In genomic region chr13:62571099-62571498, GRCm38 (mm10) we compare ENCODE assay signal across 9 mouse cellular contexts. TPM values are rescaled to one million over a fixed set of nuclear protein-coding genes. Genes with fewer than 3 reads are reported as not detected.
DNase-seq lines count a peak whose midpoint lies in the region; ATAC-seq and TF ChIP-seq lines count a peak whose summit lies in the region.
"Not testable (repeated sequence)": the region's sequence is repeated elsewhere in the genome, so short reads cannot be mapped to it uniquely, and the experiment has no call there.
"Had no signal": no experiment of that assay in that cellular context is flagged by ENCODE, and none has a peak within 500 bp of the region (broad histone marks: within the 10 kb centered on the region; RNA-seq: fewer than 3 reads in every experiment).

Gene Zfp934, minus strand, starts transcription at chr13:62571199.

- H3K36me3 ChIP-seq in CH12.LX (replicated peaks in 1 of 2; ENCODE audit: control insufficient read depth in 1 of 2, insufficient read depth in 1 of 2, low read length in 1 of 2); embryonic facial prominence, embryonic 10.5 days (replicated peaks); forebrain, embryonic 13.5 days (ENCODE audit: poor library complexity, severe bottlenecking); heart, embryonic 16.5 days (ENCODE audit: control insufficient read depth, insufficient read depth); intestine, embryonic 15.5 days; limb, embryonic 14.5 days (ENCODE audit: control insufficient read depth, insufficient read depth, low read length); midbrain, embryonic 14.5 days (ENCODE audit: control insufficient read depth, insufficient read depth, low read length); stomach, embryonic 16.5 days (ENCODE audit: control insufficient read depth, insufficient read depth, low read length): not testable (repeated sequence)

- H3K9me3 ChIP-seq in CH12.LX (replicated peaks; ENCODE audit: low read length); embryonic facial prominence, embryonic 10.5 days; forebrain, embryonic 13.5 days (replicated peaks); heart, embryonic 16.5 days (replicated peaks; ENCODE audit: control insufficient read depth, low read length); intestine, embryonic 15.5 days; limb, embryonic 14.5 days (ENCODE audit: control insufficient read depth, low read length); midbrain, embryonic 14.5 days (ENCODE audit: control insufficient read depth, low read length); stomach, embryonic 16.5 days (replicated peaks; ENCODE audit: control insufficient read depth, low read length): not testable (repeated sequence)

- not testable (repeated sequence) for ATAC-seq in forebrain, embryonic 13.5 days; heart, embryonic 16.5 days (replicated peaks; ENCODE audit: extremely low read depth, insufficient read depth, low FRiP score); intestine, embryonic 15.5 days; limb, embryonic 14.5 days (ENCODE audit: low FRiP score, low read depth); midbrain, embryonic 14.5 days (ENCODE audit: low FRiP score, low TSS enrichment); stomach, embryonic 16.5 days (ENCODE audit: insufficient read depth, low FRiP score)

- TF ChIP-seq POLR2A in CH12.LX (IDR thresholded peaks at IDR 0.05; ENCODE audit: low read depth, low read length); limb, embryonic 14.5 days (IDR thresholded peaks at IDR 0.05; ENCODE audit: borderline replicate concordance, extremely low read depth, insufficient read depth, insufficient read length): not testable (repeated sequence)

- not testable (repeated sequence) for H3K4me3 ChIP-seq in CH12.LX (replicated peaks in 1 of 3; ENCODE audit: low read depth in 2 of 3, low read length in 2 of 3, poor library complexity in 1 of 3); embryonic facial prominence, embryonic 10.5 days; forebrain, embryonic 13.5 days; heart, embryonic 16.5 days (ENCODE audit: low read length); intestine, embryonic 15.5 days (replicated peaks); limb, embryonic 14.5 days (replicated peaks; ENCODE audit: low read length); midbrain, embryonic 14.5 days (replicated peaks; ENCODE audit: low read depth, low read length); stomach, embryonic 16.5 days (replicated peaks; ENCODE audit: low read length)

- H3K4me2 ChIP-seq in CH12.LX (ENCODE audit: insufficient read depth, low read depth, poor library complexity, severe bottlenecking); forebrain, embryonic 13.5 days; heart, embryonic 16.5 days (ENCODE audit: low read depth, low read length); intestine, embryonic 15.5 days (replicated peaks); limb, embryonic 14.5 days (replicated peaks; ENCODE audit: low read depth, low read length, severe bottlenecking); midbrain, embryonic 14.5 days (ENCODE audit: low read length); stomach, embryonic 16.5 days (ENCODE audit: low read depth, low read length): not testable (repeated sequence)

- TF ChIP-seq RAD21 in CH12.LX (IDR thresholded peaks at IDR 0.05; ENCODE audit: low read depth, low read length), result not testable (repeated sequence)

- in situ Hi-C loops in CH12.LX (cut with MboI; ENCODE audit: low pct_ligation_motif_present, low pct_unique_long_range_greater_than_20kb, low sequenced_read_pairs), result not testable (repeated sequence)

- dilution Hi-C loops in CH12.LX (cut with MboI; ENCODE audit: extremely low pct_ligation_motif_present, extremely low pct_unique_long_range_greater_than_20kb, low sequenced_read_pairs), result not testable (repeated sequence)

- TF ChIP-seq EP300 in CH12.LX (IDR thresholded peaks at IDR 0.05; ENCODE audit: low read length), result not testable (repeated sequence)

- H3K27ac ChIP-seq in CH12.LX (ENCODE audit: insufficient read depth, low read depth); embryonic facial prominence, embryonic 10.5 days (replicated peaks); forebrain, embryonic 13.5 days; heart, embryonic 16.5 days (ENCODE audit: low read length); intestine, embryonic 15.5 days; limb, embryonic 14.5 days (replicated peaks; ENCODE audit: low read depth, low read length); midbrain, embryonic 14.5 days (replicated peaks; ENCODE audit: low read depth, low read length); stomach, embryonic 16.5 days (ENCODE audit: low read length): not testable (repeated sequence)

- not testable (repeated sequence) for DNase-seq in CH12.LX (ENCODE audit: extremely low read depth); embryonic facial prominence, embryonic 10.5 days (ENCODE audit: low spot score); limb, embryonic 14.5 days (ENCODE audit: low spot score); midbrain, embryonic 14.5 days

- H3K27me3 ChIP-seq in CH12.LX (replicated peaks); embryonic facial prominence, embryonic 10.5 days (replicated peaks; ENCODE audit: low read depth, poor library complexity, severe bottlenecking); forebrain, embryonic 13.5 days; heart, embryonic 16.5 days (ENCODE audit: control insufficient read depth, insufficient read depth, low read length); intestine, embryonic 15.5 days (replicated peaks); limb, embryonic 14.5 days (ENCODE audit: control insufficient read depth, insufficient read depth, low read length); midbrain, embryonic 14.5 days (ENCODE audit: control insufficient read depth, insufficient read depth, low read length); stomach, embryonic 16.5 days (ENCODE audit: control insufficient read depth, insufficient read depth, low read length): not testable (repeated sequence)

- not testable (repeated sequence) for TF ChIP-seq CTCF in CH12.LX (conservative IDR thresholded peaks at IDR 0.05 in 1 of 2, IDR thresholded peaks at IDR 0.05 in 1 of 2; ENCODE audit: low read depth in 2 of 2, low read length in 2 of 2)

- not testable (repeated sequence) for H3K4me1 ChIP-seq in CH12.LX (ENCODE audit: control insufficient read depth in 1 of 2, insufficient read depth in 2 of 2); embryonic facial prominence, embryonic 10.5 days; forebrain, embryonic 13.5 days; heart, embryonic 16.5 days (ENCODE audit: control insufficient read depth, insufficient read depth, low read length); intestine, embryonic 15.5 days (replicated peaks); limb, embryonic 14.5 days (ENCODE audit: control insufficient read depth, insufficient read depth, low read length); midbrain, embryonic 14.5 days (ENCODE audit: control insufficient read depth, insufficient read depth, low read length); stomach, embryonic 16.5 days (ENCODE audit: control insufficient read depth, insufficient read depth, low read length)

- WGBS in embryonic facial prominence, embryonic 10.5 days, result 76% methylated on average over 5 of the region's 6 CpGs
- WGBS in forebrain, embryonic 13.5 days, result 81% methylated on average over 3 of the region's 6 CpGs
- 73% methylated on average over 3 of the region's 6 CpGs for WGBS in heart, embryonic 16.5 days
- 81% methylated on average over 5 of the region's 6 CpGs for WGBS in intestine, embryonic 15.5 days
- 78% methylated on average over 2 of the region's 6 CpGs for WGBS in limb, embryonic 14.5 days
- WGBS in midbrain, embryonic 14.5 days, result 92% methylated on average over 3 of the region's 6 CpGs
- 86% methylated on average over 3 of the region's 6 CpGs for WGBS in stomach, embryonic 16.5 days

- not testable (repeated sequence) for H3K79me2 ChIP-seq in CH12.LX (replicated peaks; ENCODE audit: control insufficient read depth, extremely low read depth, insufficient read depth, poor library complexity, severe bottlenecking)

- H3K9ac ChIP-seq in CH12.LX (ENCODE audit: insufficient read depth, low read depth); forebrain, embryonic 13.5 days; heart, embryonic 16.5 days (ENCODE audit: low read length); intestine, embryonic 15.5 days; limb, embryonic 14.5 days (ENCODE audit: low read depth, low read length, severe bottlenecking); midbrain, embryonic 14.5 days (replicated peaks; ENCODE audit: low read length); stomach, embryonic 16.5 days (ENCODE audit: low read length): not testable (repeated sequence)

RNA-seq across cellular contexts. Expression of gene Zfp934, which starts in this region (rescaled TPM):
- total RNA-seq in CH12.LX (2012; rRNA removed), result 3.6 and 4.5 TPM in 2 replicates
- 12.2 and 17.3 TPM in 2 replicates for total RNA-seq in CH12.LX (2014; rRNA removed)
- polyA plus RNA-seq in CH12.LX (2012; ENCODE audit: insufficient read length, low read depth), result 11.2 and 14.4 TPM in 2 replicates
- 22.1 TPM in 2 replicates for polyA plus RNA-seq in embryonic facial prominence, embryonic 10.5 days (2016; fragmentation: Nextera tagmentation; extraction: Ambion mirVana)
- polyA plus RNA-seq in forebrain, embryonic 13.5 days (2015; fragmentation: Nextera tagmentation; extraction: Ambion mirVana), result 16.4 and 18.1 TPM in 2 replicates
- 11.3 and 14.7 TPM in 2 replicates for polyA plus RNA-seq in heart, embryonic 16.5 days (2015; fragmentation: Nextera tagmentation; extraction: Ambion mirVana)
- 14.8 and 16.5 TPM in 2 replicates for polyA plus RNA-seq in intestine, embryonic 15.5 days (2015; fragmentation: Nextera tagmentation; extraction: Ambion mirVana)
- polyA plus RNA-seq in limb, embryonic 14.5 days (2012; rRNA removed), result 12.1 and 12.4 TPM in 2 replicates
- 18.0 and 18.2 TPM in 2 replicates for polyA plus RNA-seq in limb, embryonic 14.5 days (2014; fragmentation: Nextera tagmentation; extraction: Ambion mirVana)
- 13.6 and 14.9 TPM in 2 replicates for polyA plus RNA-seq in midbrain, embryonic 14.5 days (2014; fragmentation: Nextera tagmentation; extraction: Ambion mirVana)
- 13.4 and 14.8 TPM in 2 replicates for polyA plus RNA-seq in stomach, embryonic 16.5 days (2015; fragmentation: Nextera tagmentation; extraction: Ambion mirVana)
- polyA plus RNA-seq: erythroblast, embryonic 14.5 days had no signal
